Mouse (Mus musculus) frontal cortex, postnatal 36 days (tissue): Measurements from ENCODE around the gene Car15.
A peak's percentile ranks its signal among the peaks of the same experiment; 100 is the strongest.

Source experiments
- DNase-seq, 2 experiments: peaks; one replicate each; pipeline ENCODE4 v3.0.0; 2022; ENCODE audit warnings: low spot score in 2 of 2

Gene Car15

DNA sequence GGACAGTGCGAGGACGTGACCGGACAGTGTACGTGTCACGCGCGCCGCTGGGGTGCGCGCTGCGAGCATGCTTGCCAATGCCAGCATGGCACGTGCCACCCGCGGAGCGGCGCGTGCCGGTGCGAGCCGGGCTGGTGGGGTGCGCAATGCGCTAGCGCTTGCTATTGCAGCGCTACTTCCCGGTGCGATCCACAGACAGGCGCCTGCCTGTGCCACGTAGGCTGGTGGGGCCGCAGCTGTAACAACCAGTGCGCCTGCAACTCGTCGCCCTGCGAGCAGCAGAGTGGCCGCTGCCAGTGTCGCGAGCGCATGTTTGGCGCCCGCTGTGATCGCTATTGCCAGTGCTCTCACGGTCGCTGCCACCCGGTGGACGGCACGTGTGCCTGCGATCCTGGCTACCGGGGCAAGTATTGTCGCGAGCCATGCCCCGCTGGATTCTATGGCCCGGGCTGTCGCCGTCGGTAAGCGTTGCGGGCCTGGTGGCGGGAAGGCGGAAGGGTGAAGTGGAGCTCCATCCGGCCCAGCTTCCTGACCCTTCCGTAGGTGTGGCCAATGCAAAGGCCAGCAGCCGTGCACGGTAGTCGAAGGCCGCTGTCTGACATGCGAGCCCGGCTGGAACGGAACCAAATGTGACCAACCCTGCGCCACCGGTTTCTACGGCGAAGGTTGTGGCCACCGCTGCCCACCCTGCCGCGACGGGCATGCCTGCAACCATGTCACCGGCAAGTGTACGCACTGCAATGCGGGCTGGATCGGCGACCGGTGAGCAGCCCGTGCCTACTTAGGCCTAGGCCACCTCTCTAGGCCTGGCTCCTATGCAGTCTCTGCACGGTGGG, 35.1 kb downstream of the Car15 start:
- peak in 1 of 2 experiments; percentile 64 for DNase-seq

DNA sequence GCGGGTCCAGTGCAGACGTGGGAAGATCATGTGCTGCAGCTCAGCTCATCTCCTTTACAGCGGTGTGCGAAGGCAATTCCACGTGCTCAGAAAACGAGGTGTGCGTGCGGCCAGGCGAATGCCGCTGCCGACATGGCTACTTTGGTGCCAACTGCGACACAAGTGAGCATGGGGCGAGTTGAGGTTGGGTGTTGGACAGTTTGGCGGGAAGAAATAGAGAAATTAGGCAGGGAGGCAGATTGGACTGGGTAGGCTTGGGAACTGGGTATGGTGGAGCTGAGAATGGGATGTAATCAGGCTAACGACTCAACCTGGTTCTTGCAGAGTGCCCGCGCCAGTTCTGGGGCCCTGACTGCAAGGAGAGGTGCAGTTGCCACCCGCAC, 35.7 kb downstream of the Car15 start:
- no peak for DNase-seq

DNA sequence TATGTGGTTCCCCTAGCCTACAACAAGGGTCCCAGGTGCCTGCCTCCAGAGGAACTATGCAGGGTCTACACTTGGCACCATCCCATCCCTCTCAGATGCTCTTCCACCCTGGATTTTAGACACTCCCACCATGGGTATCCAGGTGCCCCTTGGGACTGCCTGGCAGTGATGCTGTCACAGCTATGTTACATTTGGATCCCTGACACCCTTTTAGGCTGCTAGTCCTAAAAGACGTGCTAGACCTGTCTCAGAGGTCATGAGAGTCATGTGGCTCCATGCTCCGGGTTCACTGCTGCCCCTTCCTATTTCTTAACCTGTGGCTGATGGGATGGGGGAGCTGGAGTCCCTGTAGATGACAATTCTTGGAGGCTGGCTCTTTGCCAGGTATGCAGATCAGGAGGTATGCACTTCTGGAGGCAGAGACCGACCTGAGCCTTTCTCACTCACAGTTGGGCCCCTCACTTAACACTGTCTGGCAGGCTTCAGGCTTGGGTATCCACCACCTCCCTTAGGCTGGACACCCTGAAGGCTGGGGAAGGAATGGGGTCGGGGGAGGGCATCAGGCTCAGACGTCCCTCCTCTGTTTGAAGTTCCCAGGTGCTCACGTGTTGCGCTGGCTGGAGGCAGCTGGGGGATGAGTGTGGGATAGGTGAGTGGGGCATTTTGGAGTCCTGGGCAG, 36.2 kb downstream of the Car15 start:
- no peak for DNase-seq

DNA sequence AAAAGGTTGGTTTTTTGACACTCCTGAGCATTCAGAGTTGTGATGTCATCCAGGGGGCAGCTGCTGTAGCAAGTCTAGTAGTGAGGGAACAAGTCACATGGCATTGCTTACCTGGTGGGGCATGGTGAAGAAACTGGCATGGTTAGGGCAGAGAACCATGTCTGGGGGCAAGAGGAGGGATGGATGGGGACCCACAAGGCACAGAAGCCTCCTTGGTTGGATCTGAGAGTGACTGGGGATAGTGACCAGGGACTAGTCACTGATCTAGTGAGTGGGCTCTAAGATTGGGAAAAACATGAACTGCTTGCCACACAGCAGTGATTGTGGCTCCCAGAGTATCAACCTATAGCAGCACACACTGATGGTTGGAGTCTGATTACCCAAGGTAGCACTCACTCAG, 38.6 kb downstream of the Car15 start:
- DNase-seq = no peak

DNA sequence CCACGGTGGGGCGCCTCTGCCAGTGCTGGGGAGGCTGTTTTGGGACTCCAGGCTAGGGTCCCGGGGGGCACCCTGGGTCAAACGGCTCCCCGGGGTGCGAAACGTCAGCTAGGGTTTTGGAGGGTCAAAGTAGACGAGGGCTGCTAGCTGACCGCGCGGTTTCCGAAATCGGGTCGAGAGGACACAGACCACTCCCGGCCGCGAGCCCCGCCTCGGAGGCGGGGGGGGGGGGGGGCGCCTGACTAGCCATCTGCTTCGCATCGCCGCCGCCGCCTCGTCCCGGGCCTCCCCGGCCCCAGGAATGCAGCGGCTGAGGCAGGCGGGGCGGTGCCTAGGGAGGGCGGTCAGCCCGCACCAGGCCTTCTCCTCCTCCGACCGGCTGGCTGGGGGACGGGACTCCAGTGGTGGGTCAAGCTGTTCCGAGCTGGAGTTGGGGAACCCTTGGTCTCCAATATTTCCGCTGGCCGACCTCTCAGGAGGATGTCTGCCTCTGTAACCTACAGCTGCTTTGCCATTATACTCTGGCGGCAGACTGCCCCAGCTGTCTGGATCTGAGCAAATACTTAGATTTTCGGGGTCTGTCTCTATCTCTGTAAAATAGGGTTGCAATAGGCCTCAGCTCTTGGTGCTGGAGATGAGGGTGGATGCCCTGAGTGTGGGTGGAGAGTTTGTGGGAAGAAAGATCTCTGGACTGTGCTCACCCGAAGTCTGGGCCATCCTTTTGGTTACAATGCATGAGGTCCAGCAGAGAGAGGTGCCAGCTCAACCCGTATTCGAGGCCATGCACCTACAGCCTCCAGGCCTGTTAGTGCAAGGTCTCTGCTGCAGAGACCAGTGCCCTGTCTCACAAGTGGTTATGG, 39.6 kb downstream of the Car15 start:
- DNase-seq = no peak

DNA sequence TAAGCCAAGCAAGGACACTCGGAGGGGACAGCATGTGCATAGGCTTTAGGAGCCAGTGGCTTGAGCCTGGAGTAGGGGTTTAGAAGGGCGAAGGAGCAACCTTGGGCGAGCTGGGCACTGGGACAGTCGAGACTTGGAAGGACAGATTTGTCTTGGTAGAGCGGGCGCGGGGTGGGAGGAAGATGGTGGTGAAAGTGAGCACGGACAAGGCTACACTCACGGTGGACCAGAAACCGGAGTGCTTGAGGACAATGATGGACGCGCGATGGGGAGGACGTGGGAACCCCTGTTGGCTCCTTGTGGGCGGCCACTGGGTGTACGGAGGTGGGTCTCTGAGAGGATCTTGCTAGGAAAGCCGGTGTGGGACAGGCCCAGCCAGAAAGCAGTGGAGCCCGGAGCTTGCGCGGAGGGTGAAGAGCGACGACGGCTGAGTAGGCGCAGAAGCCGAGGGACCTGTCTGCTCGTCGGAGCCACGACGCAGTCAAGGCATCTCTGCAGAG, 40.3 kb downstream of the Car15 start:
- DNase-seq = no peak

DNA sequence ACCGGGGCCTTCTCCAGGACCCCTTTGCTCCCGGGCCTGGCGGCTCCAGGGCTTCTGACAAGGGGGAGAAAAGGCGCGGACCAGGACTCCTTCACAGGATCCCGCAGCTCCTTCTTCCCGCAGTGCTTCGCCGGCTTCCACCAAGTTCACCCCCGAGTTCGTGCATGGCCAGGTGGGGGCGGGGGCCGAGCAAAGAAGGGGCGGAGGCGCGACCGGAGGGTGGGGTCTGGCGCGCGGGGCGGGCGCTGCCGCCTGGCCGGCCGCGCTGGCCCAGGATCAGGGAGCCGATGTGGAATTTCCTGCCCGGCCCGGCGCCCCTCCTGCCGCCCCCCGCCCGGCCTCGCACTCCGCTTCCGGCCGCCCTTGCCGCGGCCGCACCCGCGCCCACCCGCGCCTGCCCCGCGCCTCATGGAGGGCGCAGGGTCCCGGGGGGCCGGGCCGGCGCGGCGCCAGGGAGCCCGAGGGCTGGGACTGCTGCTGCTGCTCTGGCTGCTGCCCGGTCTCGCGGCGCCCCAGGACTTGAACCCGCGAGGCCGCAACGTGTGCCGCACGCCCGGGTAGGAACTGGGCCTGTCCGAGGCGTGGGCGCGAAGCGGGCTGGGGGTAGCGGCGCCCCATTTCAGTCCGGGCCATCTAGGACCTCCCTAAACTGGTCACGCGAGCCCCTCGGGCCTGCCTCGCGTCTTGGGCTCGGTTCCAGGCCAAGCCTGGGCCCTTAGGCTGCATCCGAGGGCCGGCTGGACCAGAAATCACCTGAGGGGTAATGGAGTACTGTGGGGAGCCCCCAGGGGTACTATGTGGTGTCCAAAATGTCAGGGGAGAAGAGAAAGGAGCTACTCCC, 41.0 kb downstream of the Car15 start, which contains the start of gene Scarf2:
TSS of gene Scarf2 (plus strand) at position 312 of the 841 bp plus-strand sequence.
- DNase-seq = no peak

DNA sequence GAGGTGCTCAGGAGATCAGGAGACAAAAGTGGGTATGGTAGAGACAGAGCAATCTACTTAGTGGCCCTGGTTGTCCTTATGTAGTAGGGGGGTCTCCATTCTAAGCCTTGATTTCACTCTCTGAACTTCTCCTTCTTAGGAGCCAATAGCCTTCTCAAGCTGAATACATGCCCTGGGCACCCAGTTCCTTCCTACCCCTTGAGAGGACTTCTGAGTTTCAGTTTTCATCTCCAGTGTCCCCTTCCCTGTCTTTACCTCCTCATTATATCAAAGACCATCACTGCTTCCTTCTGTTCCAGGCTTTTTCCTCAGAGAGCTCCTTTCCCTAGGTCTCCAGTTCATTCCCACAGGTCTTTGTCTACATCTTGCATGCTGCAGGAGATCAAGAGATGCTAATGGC, 41.6 kb downstream of the Car15 start:
- DNase-seq = no peak

DNA sequence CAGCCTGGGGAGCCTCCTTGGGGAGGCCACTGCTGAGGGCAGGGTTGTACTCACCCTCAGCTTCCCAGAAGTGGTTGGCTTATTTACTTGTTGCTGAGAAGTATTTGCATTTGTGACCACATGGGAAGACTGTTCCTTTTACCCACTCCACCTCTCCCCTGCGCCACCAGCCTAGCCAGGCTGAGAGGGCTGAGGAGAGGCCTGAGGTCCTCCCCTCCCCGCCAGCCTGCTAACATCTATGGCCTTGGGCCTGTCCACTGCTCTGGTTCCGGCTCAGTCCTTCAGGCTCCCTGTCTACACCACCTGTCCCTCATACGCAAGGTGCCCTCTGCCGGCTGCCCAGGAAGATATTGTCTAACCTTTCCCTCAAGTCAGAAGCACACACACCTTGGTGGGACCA, 42.5 kb downstream of the Car15 start:
- no peak for DNase-seq

DNA sequence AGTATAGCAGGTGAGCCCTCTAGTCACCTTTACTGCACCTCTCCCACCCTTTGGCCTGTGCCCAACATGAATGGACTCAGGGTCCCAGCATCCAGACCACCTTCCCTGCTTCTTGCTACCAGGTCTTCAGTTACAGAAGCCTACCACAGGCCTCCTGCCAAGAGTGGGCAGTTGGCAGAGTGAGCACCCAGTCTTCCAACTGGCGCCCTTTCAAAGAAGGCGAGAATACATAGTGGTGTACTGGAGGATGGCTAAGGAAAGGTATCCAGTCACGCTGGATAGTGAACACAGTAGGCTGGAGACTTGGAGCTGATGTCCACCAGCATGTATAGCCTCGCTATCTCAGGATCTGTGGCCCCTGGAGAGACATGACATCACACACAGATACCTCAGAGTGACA, 44.1 kb downstream of the Car15 start:
- DNase-seq = peak in 1 of 2 experiments; percentile 61

DNA sequence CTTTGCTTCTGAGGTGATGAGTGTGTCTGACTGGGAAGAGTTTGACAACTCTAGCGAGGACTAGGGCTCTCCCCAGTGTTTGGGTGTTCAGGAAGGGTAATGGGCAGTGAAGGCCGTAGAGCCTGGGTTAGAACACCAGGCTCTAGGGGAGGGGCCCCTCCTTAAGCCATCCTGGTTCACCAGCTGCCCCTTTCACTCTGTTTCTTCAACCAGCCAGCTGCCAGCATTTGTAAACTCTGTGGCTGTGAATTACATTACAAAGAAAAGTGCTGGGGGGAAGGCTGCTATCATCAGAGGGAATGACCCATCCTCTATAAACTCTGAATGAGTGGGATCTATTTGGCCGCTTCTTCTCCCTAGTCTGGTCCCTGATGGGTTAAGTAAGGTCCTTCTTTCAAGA, 45.4 kb downstream of the Car15 start:
- no peak for DNase-seq

DNA sequence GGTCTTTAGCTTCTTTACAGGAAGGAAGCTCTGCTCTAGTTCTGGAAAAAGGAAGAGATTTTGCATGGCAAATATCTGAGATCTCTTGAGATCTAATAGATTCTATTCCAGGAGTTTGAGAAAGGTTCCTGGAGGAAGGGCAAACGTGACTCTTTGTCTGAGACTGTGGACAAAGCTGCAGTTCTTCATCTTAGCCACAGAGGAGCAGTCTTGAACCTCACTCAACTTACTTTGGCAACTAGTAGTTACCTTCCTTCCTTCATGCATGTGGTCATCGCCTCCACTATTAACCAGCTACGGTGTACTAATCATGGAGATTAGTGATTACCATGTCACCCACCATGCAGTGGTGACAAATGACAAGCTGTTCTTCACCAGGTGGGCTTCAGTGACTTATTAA, 52.8 kb downstream of the Car15 start:
- DNase-seq = no peak
